Mouse (Mus musculus): ENCODE measurements around the gene Exoc7. TPM values are rescaled to one million over a fixed set of nuclear protein-coding genes. Genes with fewer than 3 reads are reported as not detected.

Gene Exoc7
- polyA plus RNA-seq, 1 experiment from 2014 or later, result 46.0 TPM

DNA sequence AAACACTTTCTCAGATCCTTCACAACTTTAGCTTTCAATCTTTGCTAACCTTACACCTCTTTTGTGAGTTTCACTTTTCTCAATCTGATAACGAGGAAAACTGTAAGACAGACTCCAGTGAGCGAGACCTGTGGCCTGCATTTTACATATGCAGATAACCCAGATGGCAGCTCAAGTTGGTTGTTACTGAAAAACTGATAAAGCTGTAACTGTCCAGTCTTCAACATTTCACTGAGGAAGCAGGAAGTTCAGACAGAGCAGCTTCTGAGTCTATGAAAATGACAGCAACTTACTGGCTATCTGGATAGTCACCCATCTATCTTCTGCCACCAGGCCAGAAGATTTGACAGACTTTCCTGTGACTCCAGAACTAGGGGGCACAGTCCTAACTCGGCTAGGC, 2.6 kb upstream of the Exoc7 start:
- Histone ChIP-seq H3K4me2 (no peak overlapping the region), H3K27ac (replicated peaks) (no peak overlapping the region), H3K9ac (no peak overlapping the region), H3K36me3 (peaks cover 7% of the 10 kb centered on the region), H3K4me3 (no peak overlapping the region), H3K27me3 (replicated peaks) (peaks cover 5% of the 10 kb centered on the region; the same call in 1 of the 2 replicates), H3K4me1 (peaks cover 7% of the 10 kb centered on the region), H3K9me3 (no peaks in the 10 kb centered on the region)
- no peak for ATAC-seq (ENCODE audit: extremely low read depth, insufficient number of reproducible peaks, low FRiP score, low TSS enrichment)
- 59% methylated on average over 3 of the region's 3 CpGs for WGBS

DNA sequence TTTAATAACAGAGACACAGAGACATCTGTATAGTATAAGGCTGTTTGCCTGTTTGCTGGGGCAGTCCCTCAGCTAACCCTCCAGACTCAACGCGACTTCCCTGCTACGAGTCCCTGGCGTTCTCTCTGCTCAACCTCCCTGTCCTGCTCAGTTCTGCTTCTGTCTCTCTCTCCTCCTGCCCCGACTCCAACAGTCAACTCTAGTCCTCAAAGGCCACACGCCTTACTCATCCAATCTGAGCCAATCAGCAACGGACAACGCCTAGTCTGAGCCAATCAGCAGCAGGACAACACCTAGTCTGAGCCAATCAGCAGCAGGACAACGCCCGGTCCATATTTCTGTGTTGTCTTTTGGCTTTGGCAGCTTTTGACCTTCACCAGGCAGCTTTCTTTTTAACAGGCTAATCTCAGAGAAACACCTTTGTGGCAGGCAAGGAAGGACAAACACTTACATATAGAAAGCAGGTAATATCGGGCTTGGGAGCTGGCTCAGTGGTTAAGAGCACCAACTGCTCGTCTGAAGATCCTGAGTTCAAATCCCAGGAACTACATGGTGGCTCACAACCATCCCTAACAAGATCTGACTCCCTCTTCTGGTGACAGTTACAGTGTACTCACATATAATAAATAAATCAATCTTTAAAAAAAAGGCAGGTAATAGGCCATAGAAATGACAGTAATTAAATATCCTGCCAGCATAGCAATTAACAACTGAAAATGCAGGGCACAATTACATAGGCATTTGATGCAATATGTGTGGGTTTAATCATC, 914 bp upstream of the Exoc7 start:
- WGBS, result 93% methylated on average over 12 of the region's 12 CpGs
- Histone ChIP-seq H3K9me3 (no peaks in the 10 kb centered on the region), H3K4me2 (no peak overlapping the region), H3K9ac (no peak overlapping the region), H3K4me1 (peaks cover 7% of the 10 kb centered on the region), H3K4me3 (no peak overlapping the region), H3K27ac (replicated peaks) (no peak overlapping the region), H3K36me3 (peaks cover 24% of the 10 kb centered on the region), H3K27me3 (replicated peaks) (peaks cover 5% of the 10 kb centered on the region; the same call in 1 of the 2 replicates)
- no peak for ATAC-seq (ENCODE audit: extremely low read depth, insufficient number of reproducible peaks, low FRiP score, low TSS enrichment)

DNA sequence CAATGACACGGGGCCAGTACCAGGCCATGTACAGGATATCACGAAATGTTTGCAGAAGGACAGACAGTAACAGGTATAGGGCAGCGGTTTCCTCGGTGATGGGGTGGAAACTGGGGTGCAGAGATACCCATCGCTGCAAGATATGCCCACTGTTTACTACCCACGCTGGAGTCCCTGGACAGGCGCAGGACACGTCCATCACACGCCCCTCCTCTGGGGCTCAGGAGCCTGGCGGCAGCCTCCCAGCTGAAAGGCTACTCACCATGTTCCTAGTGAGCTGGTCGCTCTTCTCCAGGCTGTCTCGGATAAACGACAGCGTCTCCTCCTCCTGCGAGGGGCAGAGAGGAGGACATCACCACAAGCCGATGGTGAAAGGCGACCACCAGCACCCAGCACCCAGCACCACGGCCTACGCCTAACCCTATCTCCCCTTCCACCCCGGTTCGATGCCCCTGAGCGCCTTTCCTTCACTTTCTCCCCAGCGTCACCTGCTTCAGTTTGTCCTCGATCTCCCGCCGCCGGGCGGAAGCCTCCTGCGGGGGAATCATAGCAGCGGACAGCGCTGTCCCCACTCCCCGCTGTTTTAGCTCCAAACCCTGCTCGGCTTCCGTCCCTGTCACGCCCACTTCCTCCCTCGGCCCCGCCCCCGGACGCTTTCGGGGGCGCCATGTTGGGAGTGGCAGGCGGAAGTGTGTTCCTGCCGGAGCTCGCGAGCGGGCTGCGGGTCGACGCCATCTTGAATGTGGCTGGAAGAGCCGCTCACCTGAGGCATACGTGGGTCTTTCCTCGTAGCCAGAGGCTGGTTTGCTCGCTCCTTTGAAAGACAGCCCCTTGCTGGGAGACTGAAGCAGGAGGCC, 679 bp downstream of the Exoc7 start:
- peaks cover 5% of the 10 kb centered on the region; the same call in 1 of the 2 replicates for H3K27me3 ChIP-seq (replicated peaks)
- no peaks in the 10 kb centered on the region for H3K9me3 ChIP-seq
- peaks cover 40% of the 10 kb centered on the region for H3K36me3 ChIP-seq
- 2% methylated on average over 53 of the region's 53 CpGs for WGBS
- H3K4me1 ChIP-seq, result peaks cover 7% of the 10 kb centered on the region
- peak overlapping the region; percentile 70 for H3K4me3 ChIP-seq
- peak overlapping the region; percentile 89 for H3K4me2 ChIP-seq
- 0 out of 2 replicates have a peak overlapping the region, but pooled peaks have one; percentile 13 for H3K27ac ChIP-seq (replicated peaks)
- peak; percentile 87 for ATAC-seq (ENCODE audit: extremely low read depth, insufficient number of reproducible peaks, low FRiP score, low TSS enrichment)
- peak overlapping the region; percentile 88 for H3K9ac ChIP-seq

DNA sequence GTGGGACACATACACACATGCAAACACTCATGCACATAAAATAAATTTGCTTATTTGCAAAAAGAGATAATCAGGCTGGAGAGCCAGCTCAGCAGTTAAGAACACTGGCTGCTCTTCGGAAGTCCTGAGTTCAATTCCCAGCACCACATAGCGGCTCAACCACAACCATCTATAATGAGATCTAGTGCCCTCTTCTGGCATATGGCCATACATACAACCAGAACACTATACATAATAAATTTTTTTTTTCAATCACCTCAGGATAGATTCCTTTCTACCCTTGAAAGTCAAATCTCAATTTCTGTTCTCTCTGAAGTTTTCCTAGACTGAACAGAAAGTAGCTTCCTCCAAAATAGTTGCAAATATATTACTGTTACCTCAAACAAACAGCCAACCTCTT, 1.6 kb downstream of the Exoc7 start:
- Histone ChIP-seq H3K27ac (replicated peaks) (no peak overlapping the region), H3K9ac (peak overlapping the region; percentile 88; the same call in 1 of the 2 replicates), H3K4me1 (peaks cover 7% of the 10 kb centered on the region), H3K36me3 (peaks cover 49% of the 10 kb centered on the region), H3K9me3 (no peaks in the 10 kb centered on the region), H3K27me3 (replicated peaks) (no peaks in the 10 kb centered on the region), H3K4me3 (peak overlapping the region; percentile 70), H3K4me2 (peak overlapping the region; percentile 89)
- ATAC-seq (ENCODE audit: extremely low read depth, insufficient number of reproducible peaks, low FRiP score, low TSS enrichment), result no peak
- WGBS, result 95% methylated on average over 2 of the region's 2 CpGs

DNA sequence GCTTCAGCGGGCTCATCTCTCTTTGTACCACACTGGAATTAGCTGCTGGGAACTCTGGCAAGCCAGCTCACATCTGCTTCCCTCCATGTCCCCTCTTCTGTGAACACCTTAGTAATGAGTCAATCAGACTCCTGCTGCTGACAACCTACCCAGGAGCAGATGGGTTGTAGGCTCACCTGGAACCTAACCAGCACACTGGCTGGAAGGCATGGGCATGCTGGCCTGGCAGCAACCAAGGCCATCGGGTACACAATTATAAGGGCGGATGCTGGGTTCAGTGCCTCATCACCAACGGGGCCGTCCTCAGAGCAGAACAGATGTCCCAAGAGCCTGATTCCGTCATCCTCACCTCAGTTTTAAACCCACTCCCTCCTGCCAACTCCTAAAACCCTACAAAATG, 8.4 kb downstream of the Exoc7 start:
- Histone ChIP-seq H3K27me3 (replicated peaks) (no peaks in the 10 kb centered on the region), H3K4me2 (no peak overlapping the region), H3K4me3 (no peak overlapping the region), H3K9ac (no peak overlapping the region), H3K4me1 (no peaks in the 10 kb centered on the region), H3K9me3 (no peaks in the 10 kb centered on the region), H3K36me3 (peaks cover 86% of the 10 kb centered on the region), H3K27ac (replicated peaks) (no peak overlapping the region)
- WGBS, result 82% methylated on average over 6 of the region's 6 CpGs
- ATAC-seq (ENCODE audit: extremely low read depth, insufficient number of reproducible peaks, low FRiP score, low TSS enrichment), result no peak

DNA sequence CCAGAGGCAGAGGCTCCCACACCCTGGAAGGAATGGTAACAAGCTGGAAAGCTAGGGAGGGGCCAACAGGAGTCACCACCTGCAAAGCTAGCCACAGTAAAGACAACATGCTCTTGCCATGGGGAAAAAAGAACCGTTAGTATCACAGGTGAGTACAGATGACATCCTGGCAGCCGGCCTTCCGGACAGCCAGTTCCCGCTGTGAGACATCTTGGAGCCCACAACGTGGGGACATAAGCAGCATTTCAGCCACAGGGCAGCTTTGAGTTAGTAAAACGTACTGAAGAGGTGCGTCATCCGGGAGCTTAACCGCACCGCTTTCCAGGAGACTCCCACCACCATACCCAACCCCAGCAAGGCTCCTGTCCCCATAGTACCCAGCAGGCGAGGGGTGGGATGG, 8.8 kb downstream of the Exoc7 start:
- H3K4me1 ChIP-seq, result no peaks in the 10 kb centered on the region
- H3K9me3 ChIP-seq, result no peaks in the 10 kb centered on the region
- WGBS, result 83% methylated on average over 11 of the region's 11 CpGs
- H3K27ac ChIP-seq (replicated peaks), result no peak overlapping the region
- no peak overlapping the region for H3K4me2 ChIP-seq
- H3K9ac ChIP-seq, result no peak overlapping the region
- ATAC-seq (ENCODE audit: extremely low read depth, insufficient number of reproducible peaks, low FRiP score, low TSS enrichment), result no peak
- H3K27me3 ChIP-seq (replicated peaks), result no peaks in the 10 kb centered on the region
- no peak overlapping the region for H3K4me3 ChIP-seq
- peaks cover 82% of the 10 kb centered on the region for H3K36me3 ChIP-seq

DNA sequence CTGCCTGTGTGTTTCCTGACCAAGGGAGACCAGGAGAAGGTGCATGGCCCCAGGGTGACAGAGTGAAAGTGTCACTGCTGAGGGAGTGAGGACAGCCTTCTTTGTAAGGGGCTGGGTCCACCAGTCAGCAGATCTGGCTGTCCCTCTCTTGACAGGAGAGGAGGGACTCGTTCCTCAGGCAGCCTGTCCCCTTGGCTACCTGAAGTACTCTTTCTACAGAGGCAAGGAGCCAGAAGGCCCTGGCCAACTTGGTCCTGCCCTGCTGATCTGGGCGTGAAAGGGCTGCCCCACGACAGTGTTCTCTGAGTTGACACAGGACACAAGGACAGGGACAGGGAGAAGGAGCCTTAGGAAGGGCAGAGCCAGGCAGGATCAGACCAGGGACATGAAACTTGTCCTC, 10.0 kb downstream of the Exoc7 start:
- H3K36me3 ChIP-seq, result peaks cover 82% of the 10 kb centered on the region
- no peak for ATAC-seq (ENCODE audit: extremely low read depth, insufficient number of reproducible peaks, low FRiP score, low TSS enrichment)

DNA sequence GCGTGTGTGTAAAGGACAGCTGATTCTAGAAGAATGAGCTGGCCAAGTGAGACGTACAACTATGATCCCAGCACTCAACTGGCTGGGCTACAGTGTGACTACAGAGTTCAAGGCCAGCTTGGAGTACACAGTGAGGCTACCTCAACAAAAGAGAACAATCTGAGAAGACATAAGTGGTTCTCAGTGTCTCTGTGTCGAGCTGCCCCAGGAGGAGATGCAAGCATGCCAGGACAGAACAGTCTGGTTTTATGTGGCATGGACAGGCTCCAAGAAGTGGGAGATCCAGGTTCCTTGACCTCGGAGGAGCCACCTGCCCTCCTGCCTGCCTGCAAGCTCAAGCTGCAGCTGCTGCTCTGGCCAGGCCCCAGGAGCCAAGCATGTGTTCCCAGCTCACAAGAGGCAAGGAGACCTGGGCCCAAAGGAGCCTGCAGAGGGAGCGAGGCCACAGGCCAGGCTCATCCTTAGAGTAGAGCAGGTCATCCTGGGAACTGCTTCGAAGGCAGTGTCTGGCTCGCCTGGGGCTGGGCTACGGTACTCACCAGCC, 10.8 kb downstream of the Exoc7 start:
- 87% methylated on average over 8 of the region's 8 CpGs for WGBS
- Histone ChIP-seq H3K4me1 (peaks cover under 1% of the 10 kb centered on the region; the same call in 1 of the 2 replicates), H3K27ac (replicated peaks) (no peak overlapping the region), H3K9ac (no peak overlapping the region), H3K36me3 (peaks cover 80% of the 10 kb centered on the region), H3K27me3 (replicated peaks) (no peaks in the 10 kb centered on the region), H3K4me3 (no peak overlapping the region), H3K4me2 (no peak overlapping the region), H3K9me3 (no peaks in the 10 kb centered on the region)
- no peak for ATAC-seq (ENCODE audit: extremely low read depth, insufficient number of reproducible peaks, low FRiP score, low TSS enrichment)

More for the DNA sequence above, 10.0 kb downstream of the Exoc7 start:
- Histone ChIP-seq H3K4me2 (no peak overlapping the region), H3K27ac (replicated peaks) (no peak overlapping the region), H3K9ac (peak overlapping the region; percentile 19; the same call in 1 of the 2 replicates), H3K4me1 (no peaks in the 10 kb centered on the region), H3K27me3 (replicated peaks) (no peaks in the 10 kb centered on the region), H3K9me3 (no peaks in the 10 kb centered on the region), H3K4me3 (no peak overlapping the region)
- 52% methylated on average over 3 of the region's 3 CpGs for WGBS

DNA sequence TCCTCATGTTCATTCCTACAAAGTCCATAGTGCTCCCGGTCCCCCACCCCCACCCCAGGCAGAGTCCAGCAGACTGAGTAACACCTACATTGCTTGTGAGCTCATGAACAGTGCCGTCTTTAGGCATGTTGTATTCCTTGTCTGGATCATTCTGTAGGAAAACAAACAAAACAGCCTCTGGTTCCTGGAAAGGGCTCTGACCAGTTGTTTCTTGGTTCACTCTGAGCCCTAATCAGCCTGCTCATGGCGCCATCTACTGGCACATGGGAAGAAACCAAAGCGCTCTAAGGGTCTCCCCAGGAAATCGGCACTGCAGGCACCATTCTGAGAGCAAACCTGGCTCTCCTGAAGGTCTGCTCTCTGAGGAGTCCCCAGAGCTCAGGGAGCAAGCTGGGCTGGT, 12.7 kb downstream of the Exoc7 start:
- H3K9ac ChIP-seq, result no peak overlapping the region
- peaks cover 80% of the 10 kb centered on the region for H3K36me3 ChIP-seq
- WGBS, result 32% methylated on average over 5 of the region's 5 CpGs
- H3K4me1 ChIP-seq, result peaks cover 12% of the 10 kb centered on the region
- no peaks in the 10 kb centered on the region for H3K27me3 ChIP-seq (replicated peaks)
- H3K4me2 ChIP-seq, result no peak overlapping the region
- no peak overlapping the region for H3K4me3 ChIP-seq
- ATAC-seq (ENCODE audit: extremely low read depth, insufficient number of reproducible peaks, low FRiP score, low TSS enrichment), result no peak
- H3K9me3 ChIP-seq, result no peaks in the 10 kb centered on the region
- H3K27ac ChIP-seq (replicated peaks), result no peak overlapping the region

DNA sequence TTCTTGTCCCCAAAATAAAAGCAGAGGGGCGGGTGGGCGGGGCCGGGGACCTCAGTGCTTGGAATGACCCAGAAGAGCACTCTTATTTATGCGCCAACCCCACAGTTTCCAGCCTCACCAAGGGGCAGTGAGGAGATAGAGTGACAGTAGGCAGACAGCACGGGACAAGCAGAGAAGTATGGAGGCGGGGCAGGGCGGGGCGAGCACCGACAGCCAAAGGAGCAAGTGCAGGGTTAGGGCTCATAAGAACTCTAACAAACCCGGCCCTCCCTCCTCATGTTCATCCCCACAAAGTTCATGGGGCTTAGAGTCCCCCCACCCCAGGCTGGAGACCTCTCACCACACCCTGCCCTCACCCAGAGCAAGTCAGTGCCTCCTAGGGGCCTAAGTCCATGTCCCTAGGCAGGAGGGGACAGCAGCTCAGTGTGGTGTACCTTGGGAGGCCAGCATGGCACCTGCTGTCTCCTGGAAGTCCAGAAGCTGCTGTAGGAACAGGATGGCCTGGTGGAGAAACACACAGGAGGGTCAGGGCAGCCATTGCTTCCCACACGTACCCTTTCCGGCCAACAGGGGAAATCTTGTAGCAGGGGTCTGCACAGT, 13.4 kb downstream of the Exoc7 start:
- Histone ChIP-seq H3K27me3 (replicated peaks) (no peaks in the 10 kb centered on the region), H3K9ac (no peak overlapping the region), H3K27ac (replicated peaks) (no peak overlapping the region), H3K4me1 (peaks cover 12% of the 10 kb centered on the region), H3K4me3 (no peak overlapping the region), H3K4me2 (no peak overlapping the region), H3K36me3 (peaks cover 80% of the 10 kb centered on the region), H3K9me3 (no peaks in the 10 kb centered on the region)
- WGBS, result 82% methylated on average over 12 of the region's 12 CpGs
- ATAC-seq (ENCODE audit: extremely low read depth, insufficient number of reproducible peaks, low FRiP score, low TSS enrichment), result no peak

DNA sequence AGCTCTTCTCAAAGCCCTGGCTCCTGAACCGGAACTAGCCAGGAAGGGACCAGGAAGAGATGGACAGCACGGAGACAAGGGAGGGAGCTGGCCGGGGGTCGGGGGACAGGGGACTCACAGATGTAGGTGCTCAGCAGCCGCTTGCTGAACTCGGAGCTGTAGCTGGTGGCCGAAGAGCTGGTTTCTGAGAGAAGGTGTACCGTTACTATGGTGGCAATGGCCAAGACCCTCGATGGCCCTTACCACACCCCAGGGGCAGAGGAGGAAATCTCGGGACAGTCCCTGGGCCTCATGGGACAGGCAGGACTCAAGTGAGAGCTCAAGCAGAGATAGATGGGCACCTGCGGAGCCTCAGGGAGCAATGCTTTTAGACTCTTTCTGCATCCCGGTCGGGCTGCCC, 14.6 kb downstream of the Exoc7 start:
- Histone ChIP-seq H3K9ac (no peak overlapping the region), H3K27ac (replicated peaks) (no peak overlapping the region), H3K4me2 (no peak overlapping the region), H3K27me3 (replicated peaks) (no peaks in the 10 kb centered on the region), H3K9me3 (no peaks in the 10 kb centered on the region), H3K4me3 (no peak overlapping the region), H3K4me1 (peaks cover 18% of the 10 kb centered on the region), H3K36me3 (peaks cover 91% of the 10 kb centered on the region)
- WGBS, result 84% methylated on average over 13 of the region's 13 CpGs
- no peak for ATAC-seq (ENCODE audit: extremely low read depth, insufficient number of reproducible peaks, low FRiP score, low TSS enrichment)

Data from heart, embryonic 13.5 days (tissue).